Mouse (Mus musculus): ENCODE data around the gene Tbc1d24.
"Not testable (repeated sequence)": the region's sequence is repeated elsewhere in the genome, so short reads cannot be mapped to it uniquely, and the experiment has no call there.

Gene Tbc1d24

DNA sequence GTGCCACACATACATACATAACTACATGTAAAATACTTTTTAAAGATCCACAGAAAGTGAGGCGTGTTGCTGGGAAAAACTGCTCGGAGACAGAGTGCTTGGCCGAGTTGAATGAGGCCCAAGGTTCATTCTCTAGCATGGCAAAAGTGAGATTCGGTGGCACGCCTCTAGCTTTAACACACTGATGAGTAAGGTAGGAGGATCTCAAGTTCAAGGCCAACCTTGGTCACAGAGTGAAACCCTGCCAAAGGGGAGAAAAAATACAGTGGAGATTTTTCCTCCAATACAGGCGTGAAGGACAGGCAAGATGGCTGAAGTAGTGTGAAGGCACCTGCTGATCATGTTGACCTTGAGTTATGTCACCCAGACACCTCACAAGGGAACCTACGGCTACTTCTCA lies 55.9 kb downstream of the Tbc1d24 start:
- no peak for DNase-seq (ENCODE audit: low spot score)

DNA sequence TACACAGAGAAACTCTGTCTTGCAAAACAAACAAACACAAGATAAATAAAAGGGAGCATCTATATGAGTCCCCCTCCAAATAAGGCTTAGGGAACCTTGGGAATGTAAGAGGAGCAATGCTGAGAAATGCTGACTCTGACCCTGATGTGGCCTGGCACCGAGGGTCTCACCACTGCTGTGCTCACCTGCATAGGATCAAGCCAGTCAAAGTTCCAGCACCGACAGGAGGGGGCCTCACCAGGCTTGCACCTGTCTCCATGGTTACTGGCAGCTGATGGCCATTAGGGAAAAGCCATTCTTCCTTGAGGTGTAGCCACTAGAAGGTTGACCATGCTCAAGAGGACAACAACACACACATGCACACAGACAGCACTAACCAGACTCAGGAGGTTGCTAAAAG lies 62.5 kb downstream of the Tbc1d24 start:
- no peak for DNase-seq (ENCODE audit: low spot score)

- DNase-seq (ENCODE audit: low spot score) = peak; percentile 97
Observed at GRCm38 (mm10) chr17:24141425-24141920, 63.9 kb downstream of the Tbc1d24 start.

- peak; percentile 42 for DNase-seq (ENCODE audit: low spot score)
Observed at GRCm38 (mm10) chr17:24140845-24141424, 64.4 kb downstream of the Tbc1d24 start.

- DNase-seq (ENCODE audit: low spot score) = no peak
Observed at GRCm38 (mm10) chr17:24139968-24140367, 65.4 kb downstream of the Tbc1d24 start.

- DNase-seq (ENCODE audit: low spot score) = no peak
Observed at GRCm38 (mm10) chr17:24139256-24139655, 66.1 kb downstream of the Tbc1d24 start.

DNA sequence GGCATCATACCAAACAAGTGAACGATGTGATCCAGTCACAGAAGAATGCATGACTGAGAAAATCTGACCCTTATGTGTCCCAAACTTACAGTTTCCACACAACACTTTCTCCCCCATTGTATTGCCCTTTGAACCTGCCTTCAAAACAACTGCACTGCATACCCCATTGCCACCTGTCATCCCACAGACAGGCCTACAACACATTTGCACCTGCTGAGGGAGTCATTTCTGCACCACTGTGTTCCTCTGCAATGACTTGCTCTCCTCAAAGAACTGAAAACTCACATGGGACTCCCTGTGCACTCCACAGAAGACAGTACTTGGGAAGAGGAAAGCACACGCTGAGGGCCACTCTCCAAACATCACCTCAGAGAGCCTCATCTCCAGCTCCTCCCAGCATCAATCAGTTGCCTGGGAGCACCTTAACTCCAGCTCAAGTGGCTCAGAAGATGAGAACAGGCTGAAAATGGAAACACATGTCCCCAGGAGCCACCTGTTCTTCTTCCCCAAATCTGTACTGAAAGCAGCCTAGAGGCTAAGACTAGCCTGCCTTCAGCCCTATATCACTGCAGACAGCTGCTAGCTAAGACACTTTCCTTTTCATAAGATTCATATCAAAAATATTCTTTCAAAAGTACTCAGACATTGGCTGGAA lies 68.0 kb downstream of the Tbc1d24 start:
- DNase-seq (ENCODE audit: low spot score) = no peak

DNA sequence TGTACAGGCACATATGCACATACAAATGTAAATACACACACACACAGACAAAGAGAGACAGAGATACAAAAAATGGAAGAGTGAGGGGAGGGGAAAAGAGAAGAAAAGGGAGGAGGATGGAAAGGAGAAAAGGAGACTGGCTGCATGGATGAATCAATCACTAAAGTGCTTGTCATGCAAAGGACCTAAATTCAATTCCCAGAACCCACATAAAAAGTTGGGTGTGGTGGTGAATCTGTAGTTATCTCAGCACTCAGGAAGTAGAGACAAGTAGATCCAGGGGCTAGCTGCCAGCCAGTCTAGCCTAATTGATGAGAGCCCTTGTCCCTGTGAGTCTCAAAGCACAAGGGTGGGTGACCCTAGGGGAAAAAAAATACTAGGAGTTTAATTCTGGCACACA lies 71.3 kb downstream of the Tbc1d24 start:
- DNase-seq (ENCODE audit: low spot score) = no peak

GRCm38 (mm10) chr17:24132919-24133318 lies 72.4 kb downstream of the Tbc1d24 start:
- DNase-seq (ENCODE audit: low spot score) = not testable (repeated sequence)

GRCm38 (mm10) chr17:24131570-24131969 lies 73.8 kb downstream of the Tbc1d24 start:
- no peak for DNase-seq (ENCODE audit: low spot score)

GRCm38 (mm10) chr17:24129246-24129645 lies 76.1 kb downstream of the Tbc1d24 start:
- not testable (repeated sequence) for DNase-seq (ENCODE audit: low spot score)

GRCm38 (mm10) chr17:24127592-24127991 lies 77.8 kb downstream of the Tbc1d24 start:
- DNase-seq (ENCODE audit: low spot score) = no peak

GRCm38 (mm10) chr17:24126801-24127200 lies 78.6 kb downstream of the Tbc1d24 start:
- no peak for DNase-seq (ENCODE audit: low spot score)

All from ovary, postnatal 36 days (tissue).